Mouse (Mus musculus): ENCODE measurements at regions not wholly inside any gene's neighbourhood (a gene's known extent, or its start where the extent isn't known, plus 50 kb on each side); places are given as distances from the start of the nearest gene placed in this dataset.
A peak's percentile ranks its signal among the peaks of the same experiment; 100 is the strongest.

- ATAC-seq (replicated peaks in 1 of 2; ENCODE audit: insufficient read depth in 1 of 2, low FRiP score in 2 of 2, low TSS enrichment in 1 of 2, low read depth in 1 of 2, poor library complexity in 2 of 2, severe bottlenecking in 2 of 2), result no peak
These were observed 750.0 kb downstream of the Serpinb8 start for GRCm38 (mm10) chr1:108339827-108340226.

DNA sequence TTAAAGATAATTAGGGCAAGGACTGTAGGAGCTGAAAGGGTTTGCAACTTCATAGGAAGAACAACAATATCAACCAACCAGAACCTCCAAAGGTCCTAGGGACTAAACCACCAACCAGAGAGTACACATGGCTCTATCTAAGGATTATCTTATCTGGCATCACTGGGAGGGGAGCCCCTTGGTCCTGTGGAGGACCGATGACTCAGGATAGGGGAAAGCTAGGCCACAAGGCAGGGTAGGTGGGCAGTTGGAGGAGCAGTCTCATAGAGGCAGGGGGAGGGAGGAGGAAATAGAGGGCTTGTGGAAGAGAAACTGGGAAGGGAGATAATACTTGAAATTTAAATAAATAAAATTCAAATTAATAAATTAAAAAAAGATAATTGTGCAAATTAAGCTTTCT, 751.5 kb downstream of the Serpinb8 start:
- no peak for ATAC-seq (replicated peaks in 1 of 2; ENCODE audit: insufficient read depth in 1 of 2, low FRiP score in 2 of 2, low TSS enrichment in 1 of 2, low read depth in 1 of 2, poor library complexity in 2 of 2, severe bottlenecking in 2 of 2)

- ATAC-seq (replicated peaks in 1 of 2; ENCODE audit: insufficient read depth in 1 of 2, low FRiP score in 2 of 2, low TSS enrichment in 1 of 2, low read depth in 1 of 2, poor library complexity in 2 of 2, severe bottlenecking in 2 of 2), result peak; percentile 81 to 92
These were observed 774.0 kb downstream of the Serpinb8 start for GRCm38 (mm10) chr1:108363788-108364187.

GRCm38 (mm10) chr1:108369904-108370600, 780.2 kb downstream of the Serpinb8 start:
- no peak for ATAC-seq (replicated peaks in 1 of 2; ENCODE audit: insufficient read depth in 1 of 2, low FRiP score in 2 of 2, low TSS enrichment in 1 of 2, low read depth in 1 of 2, poor library complexity in 2 of 2, severe bottlenecking in 2 of 2)

DNA sequence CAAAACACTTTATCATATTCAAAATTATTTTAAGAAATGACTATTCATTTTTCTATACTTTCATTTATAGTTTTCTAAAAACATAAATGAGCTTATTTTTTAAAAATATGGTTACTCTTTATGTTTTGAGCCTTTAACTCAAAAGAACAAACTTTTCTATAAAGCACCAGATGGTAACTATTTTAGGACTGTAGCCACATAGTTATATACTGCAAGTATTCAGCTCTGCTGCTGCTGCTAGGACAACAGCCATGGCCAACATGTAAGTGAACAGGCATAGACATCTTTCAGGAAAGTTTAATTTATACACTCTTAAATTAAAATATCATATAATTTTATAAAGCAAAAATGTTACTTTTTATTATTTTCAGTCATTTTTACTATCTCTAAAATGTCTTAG, 800.1 kb downstream of the Serpinb8 start:
- ATAC-seq (replicated peaks in 1 of 2; ENCODE audit: insufficient read depth in 1 of 2, low FRiP score in 2 of 2, low TSS enrichment in 1 of 2, low read depth in 1 of 2, poor library complexity in 2 of 2, severe bottlenecking in 2 of 2), result no peak

DNA sequence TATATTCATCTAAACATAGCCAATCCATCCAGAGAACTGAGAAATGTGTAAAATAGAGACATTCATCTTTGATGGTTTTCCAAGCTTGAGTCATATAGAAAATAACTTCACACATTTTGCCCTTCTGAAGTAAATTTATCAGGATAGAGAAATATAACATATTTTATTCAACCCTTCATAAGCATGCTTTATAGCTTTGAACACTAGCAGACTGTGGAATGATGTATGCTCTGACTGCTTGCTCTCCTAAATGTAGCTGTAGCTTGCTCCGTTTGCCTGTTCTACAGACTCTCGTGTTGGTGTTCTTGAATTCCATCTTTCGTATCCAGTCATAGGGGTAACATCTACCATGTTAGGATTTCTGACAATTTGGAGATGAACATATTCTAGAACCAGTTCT, 800.7 kb downstream of the Serpinb8 start:
- ATAC-seq (replicated peaks in 1 of 2; ENCODE audit: insufficient read depth in 1 of 2, low FRiP score in 2 of 2, low TSS enrichment in 1 of 2, low read depth in 1 of 2, poor library complexity in 2 of 2, severe bottlenecking in 2 of 2), result no peak

DNA sequence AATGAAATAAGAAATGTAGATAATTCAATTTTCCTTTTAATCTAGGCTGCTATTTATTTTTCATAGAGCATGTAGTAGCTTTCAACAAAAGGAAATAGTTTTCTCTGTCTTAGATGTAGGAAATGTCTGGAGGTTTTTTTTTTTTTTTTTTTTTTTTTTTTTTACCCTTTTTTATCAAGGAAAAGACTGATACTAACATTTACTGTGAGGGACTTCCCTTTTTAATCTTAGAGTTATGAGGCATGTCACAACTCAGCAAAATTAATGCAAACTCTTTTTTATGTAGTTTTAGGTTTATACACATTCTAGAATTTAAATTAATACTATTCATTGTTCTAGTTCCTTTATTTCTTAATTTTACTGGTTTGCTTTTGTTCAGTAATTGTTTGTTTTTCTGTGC, 850.0 kb downstream of the Serpinb8 start:
- peak; percentile 53 to 67; a peak in 2 of 4 replicates for ATAC-seq (replicated peaks in 1 of 2; ENCODE audit: insufficient read depth in 1 of 2, low FRiP score in 2 of 2, low TSS enrichment in 1 of 2, low read depth in 1 of 2, poor library complexity in 2 of 2, severe bottlenecking in 2 of 2)

GRCm38 (mm10) chr1:108452776-108453175, 863.0 kb downstream of the Serpinb8 start:
- peak; percentile 32 to 42; a peak in 2 of 4 replicates for ATAC-seq (replicated peaks in 1 of 2; ENCODE audit: insufficient read depth in 1 of 2, low FRiP score in 2 of 2, low TSS enrichment in 1 of 2, low read depth in 1 of 2, poor library complexity in 2 of 2, severe bottlenecking in 2 of 2)

DNA sequence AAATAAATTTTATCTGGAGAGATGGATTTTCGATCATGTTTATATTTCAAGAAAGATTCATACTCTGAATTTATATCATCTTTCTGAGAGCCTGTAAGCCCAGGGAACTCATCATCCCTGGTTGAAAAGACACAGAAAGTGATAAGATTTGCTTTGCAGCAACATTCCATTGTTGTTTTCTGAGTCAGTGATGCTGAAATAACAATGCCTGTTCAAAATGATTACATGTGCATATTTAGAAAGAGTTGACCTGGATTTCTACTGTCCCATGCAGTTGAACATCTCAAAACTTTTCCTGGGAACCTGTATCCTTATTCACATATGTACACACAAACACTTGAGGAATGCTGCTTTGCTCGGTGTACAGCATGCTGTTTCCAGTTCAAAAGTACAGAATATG, 882.2 kb downstream of the Serpinb8 start:
- ATAC-seq (replicated peaks in 1 of 2; ENCODE audit: insufficient read depth in 1 of 2, low FRiP score in 2 of 2, low TSS enrichment in 1 of 2, low read depth in 1 of 2, poor library complexity in 2 of 2, severe bottlenecking in 2 of 2), result no peak

GRCm38 (mm10) chr1:108498854-108499253, 909.0 kb downstream of the Serpinb8 start:
- ATAC-seq (replicated peaks in 1 of 2; ENCODE audit: insufficient read depth in 1 of 2, low FRiP score in 2 of 2, low TSS enrichment in 1 of 2, low read depth in 1 of 2, poor library complexity in 2 of 2, severe bottlenecking in 2 of 2), result no peak

GRCm38 (mm10) chr1:108527424-108527823, 937.6 kb downstream of the Serpinb8 start:
- ATAC-seq (replicated peaks in 1 of 2; ENCODE audit: insufficient read depth in 1 of 2, low FRiP score in 2 of 2, low TSS enrichment in 1 of 2, low read depth in 1 of 2, poor library complexity in 2 of 2, severe bottlenecking in 2 of 2), result no peak

DNA sequence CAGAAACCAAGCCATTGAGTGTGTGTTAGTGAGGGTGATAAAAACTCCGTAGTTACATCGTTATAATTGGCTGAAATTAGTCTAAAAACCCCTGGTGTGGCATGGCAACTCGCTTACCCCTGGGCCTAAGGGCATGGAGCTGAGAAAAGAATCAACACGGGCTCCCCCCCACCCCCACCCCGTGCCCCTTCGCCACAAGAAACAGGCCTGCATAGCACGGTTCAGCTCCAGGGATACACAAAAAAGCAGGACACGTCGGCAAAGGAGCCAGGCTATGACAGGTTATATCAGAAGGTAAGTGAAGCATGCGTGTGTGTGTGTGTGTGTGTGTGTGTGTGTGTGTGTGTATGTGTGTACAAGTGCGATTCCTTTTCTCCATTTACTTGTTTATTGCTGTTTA, 948.4 kb downstream of the Serpinb8 start:
- no peak for ATAC-seq (replicated peaks in 1 of 2; ENCODE audit: insufficient read depth in 1 of 2, low FRiP score in 2 of 2, low TSS enrichment in 1 of 2, low read depth in 1 of 2, poor library complexity in 2 of 2, severe bottlenecking in 2 of 2)

DNA sequence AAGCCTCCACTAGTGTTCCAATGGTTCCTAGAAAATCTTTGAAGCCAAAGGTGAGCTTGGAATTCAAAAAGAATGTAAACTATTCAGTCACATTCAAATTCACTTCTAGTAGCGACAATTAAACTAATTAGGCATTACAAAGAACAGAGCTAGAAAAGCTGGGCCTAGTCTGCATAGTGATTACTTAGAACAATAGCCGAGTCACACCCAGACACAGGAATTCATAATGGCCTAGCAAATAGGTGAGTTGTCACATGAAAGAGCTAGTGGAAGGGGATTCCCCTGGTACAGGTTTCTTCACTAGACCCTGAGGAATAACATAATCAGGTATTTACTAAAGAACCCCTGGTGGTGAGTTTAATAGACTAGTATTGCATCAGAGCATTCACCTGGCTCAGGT, 958.9 kb downstream of the Serpinb8 start:
- ATAC-seq (replicated peaks in 1 of 2; ENCODE audit: insufficient read depth in 1 of 2, low FRiP score in 2 of 2, low TSS enrichment in 1 of 2, low read depth in 1 of 2, poor library complexity in 2 of 2, severe bottlenecking in 2 of 2), result no peak

DNA sequence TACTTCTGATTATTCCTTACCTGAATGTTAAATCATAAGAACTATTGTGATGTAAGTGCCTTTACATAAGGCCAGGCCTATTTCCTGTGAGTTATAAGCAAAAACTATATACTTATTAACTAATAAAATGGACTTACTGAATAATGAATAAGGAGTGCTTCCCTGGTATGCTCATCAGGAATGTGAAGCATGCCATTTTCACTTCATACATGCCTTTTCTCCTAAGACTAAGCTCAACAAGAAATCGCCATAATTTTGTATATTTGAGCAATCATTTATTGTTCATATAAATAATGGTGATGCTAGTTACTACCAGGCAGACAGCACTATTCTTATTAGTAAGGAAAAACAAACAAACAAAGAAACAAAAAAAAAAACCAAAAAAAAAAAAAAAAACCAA, 969.1 kb downstream of the Serpinb8 start:
- ATAC-seq (replicated peaks in 1 of 2; ENCODE audit: insufficient read depth in 1 of 2, low FRiP score in 2 of 2, low TSS enrichment in 1 of 2, low read depth in 1 of 2, poor library complexity in 2 of 2, severe bottlenecking in 2 of 2), result no peak

DNA sequence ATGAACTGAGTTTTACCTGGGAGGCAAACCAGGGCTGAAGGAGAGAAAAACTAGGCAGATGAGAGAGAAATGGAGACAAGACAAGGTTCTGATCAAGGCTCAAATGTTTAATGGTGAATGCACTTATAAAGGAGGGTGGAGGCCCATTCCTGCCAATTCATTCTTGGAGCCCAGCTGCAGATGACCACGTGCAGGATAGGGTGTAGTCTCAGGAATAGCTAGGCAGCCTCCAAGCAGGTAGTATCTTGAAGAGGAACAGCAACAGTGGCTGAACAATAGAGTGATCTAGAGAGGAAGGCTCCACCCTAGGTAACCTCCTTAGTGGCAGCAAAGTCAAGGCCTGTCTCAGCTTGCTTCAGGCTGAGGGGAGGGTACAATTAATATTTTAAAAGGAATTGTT, 973.2 kb downstream of the Serpinb8 start:
- no peak for ATAC-seq (replicated peaks in 1 of 2; ENCODE audit: insufficient read depth in 1 of 2, low FRiP score in 2 of 2, low TSS enrichment in 1 of 2, low read depth in 1 of 2, poor library complexity in 2 of 2, severe bottlenecking in 2 of 2)

DNA sequence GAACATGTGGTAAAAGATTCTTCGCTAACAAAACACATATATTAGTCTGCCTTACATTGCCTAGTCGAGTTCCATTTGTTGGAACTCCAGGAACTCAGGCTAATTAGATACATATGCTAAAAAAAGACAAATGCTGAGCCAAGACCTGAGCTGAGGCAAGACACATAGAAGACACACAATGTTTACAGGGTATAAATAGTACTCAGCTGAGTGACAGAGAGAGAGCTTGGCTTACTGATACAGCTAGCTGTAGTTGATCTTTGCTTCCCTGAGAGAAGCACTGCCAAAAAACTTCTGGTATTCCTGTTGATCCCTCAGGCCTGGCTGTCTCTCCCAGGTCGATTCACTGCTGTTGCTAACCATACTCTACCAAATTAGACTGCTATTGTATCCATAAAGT, 982.2 kb downstream of the Serpinb8 start:
- no peak for ATAC-seq (replicated peaks in 1 of 2; ENCODE audit: insufficient read depth in 1 of 2, low FRiP score in 2 of 2, low TSS enrichment in 1 of 2, low read depth in 1 of 2, poor library complexity in 2 of 2, severe bottlenecking in 2 of 2)

DNA sequence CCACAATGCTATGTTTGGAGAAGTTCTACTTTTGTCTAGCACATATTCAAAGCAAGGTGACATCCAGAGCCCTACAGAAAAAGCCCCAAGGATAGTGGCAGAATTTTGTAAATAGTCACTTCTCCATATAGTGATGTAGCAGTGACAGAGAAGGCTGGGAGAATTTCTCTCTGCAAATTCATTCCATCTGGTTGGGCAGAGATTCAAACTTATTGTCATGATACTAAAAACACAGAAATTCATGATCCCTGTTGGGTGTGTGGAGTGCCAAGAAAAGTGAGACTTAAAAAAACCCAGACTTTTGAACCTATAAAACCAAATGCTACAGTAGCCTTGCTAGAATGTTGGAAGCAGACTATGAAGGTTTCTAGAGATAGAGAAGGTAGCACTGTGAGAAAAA, 983.0 kb downstream of the Serpinb8 start:
- no peak for ATAC-seq (replicated peaks in 1 of 2; ENCODE audit: insufficient read depth in 1 of 2, low FRiP score in 2 of 2, low TSS enrichment in 1 of 2, low read depth in 1 of 2, poor library complexity in 2 of 2, severe bottlenecking in 2 of 2)

DNA sequence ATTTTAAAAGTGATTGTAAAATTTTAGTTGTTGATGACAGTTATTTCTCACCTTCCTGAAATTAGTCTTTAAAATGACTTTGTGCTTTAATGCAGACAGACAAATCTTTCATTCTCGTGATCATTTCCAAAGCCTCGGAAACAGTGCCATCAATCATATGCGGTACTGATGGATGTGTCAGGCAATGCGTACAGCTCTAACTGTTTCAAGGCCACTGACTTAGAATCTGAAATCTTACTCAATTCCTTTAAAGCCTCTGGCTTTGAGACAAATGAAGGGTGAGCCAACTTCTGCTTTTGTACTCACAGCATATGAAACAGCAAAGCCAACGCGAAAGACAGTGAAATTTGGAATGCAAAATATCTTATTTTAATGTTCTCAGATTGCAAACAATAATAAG, 987.0 kb downstream of the Serpinb8 start:
- ATAC-seq (replicated peaks in 1 of 2; ENCODE audit: insufficient read depth in 1 of 2, low FRiP score in 2 of 2, low TSS enrichment in 1 of 2, low read depth in 1 of 2, poor library complexity in 2 of 2, severe bottlenecking in 2 of 2), result no peak

- no peak for ATAC-seq (replicated peaks in 1 of 2; ENCODE audit: insufficient read depth in 1 of 2, low FRiP score in 2 of 2, low TSS enrichment in 1 of 2, low read depth in 1 of 2, poor library complexity in 2 of 2, severe bottlenecking in 2 of 2)
These were observed 988.0 kb downstream of the Serpinb8 start for GRCm38 (mm10) chr1:108577793-108578192.

All from hematopoietic stem cell, adult 5-6 weeks (primary cell).